In genomic region chr7:5060944-5061773, GRCm38 (mm10) we compare ENCODE assay signal across 8 mouse cellular contexts. TPM values are rescaled to one million over a fixed set of nuclear protein-coding genes. Genes with fewer than 3 reads are reported as not detected.
DNase-seq lines count a peak whose midpoint lies in the region; ATAC-seq lines count a peak whose summit lies in the region.

No protein-coding gene starts in this region.

- peak; percentile 98 to 99 for DNase-seq in adrenal gland, adult (ENCODE audit: inconsistent age in 2 of 2, low spot score in 1 of 2)
- peak; percentile 99 for DNase-seq in embryo, embryonic 10.5 days (ENCODE audit: low spot score)
- peak; percentile 98 for DNase-seq in gastrocnemius, postnatal 14 days
- DNase-seq in left cerebral cortex, postnatal 10 days (ENCODE audit: extremely low spot score in 1 of 2, low spot score in 2 of 2) = peak; percentile 99
- DNase-seq in right cerebral cortex, postnatal 25 days = peak; percentile 98
- peak; percentile 97 to 99 for DNase-seq in urinary bladder, postnatal 4 days (ENCODE audit: low spot score in 2 of 2)

- intact Hi-C loops in gastrocnemius, postnatal 14 days (cut with DNase I; ENCODE audit: low total_unique reads) = no loop called here
- intact Hi-C loops in left cerebral cortex, postnatal 10 days (cut with DNase I) = no loop called here

- ATAC-seq in inflammation-experienced regulatory T-cells, adult 6 months = peak; percentile 78
- peak; percentile 69 for ATAC-seq in megakaryocyte-erythroid progenitor cell, adult 5-6 weeks (replicated peaks; ENCODE audit: low FRiP score, low TSS enrichment, poor library complexity, severe bottlenecking)

RNA-seq across cellular contexts. Expression of gene U2af2, which starts 0.8 kb away (rescaled TPM):
- 10 to 100 TPM; 52.0 to 62.2 TPM for total RNA-seq in gastrocnemius, postnatal 14 days (2021)
- 10 to 100 TPM; 26.0 to 33.4 (median 32.0) TPM for polyA plus RNA-seq in inflammation-experienced regulatory T-cells, adult 6 months (2017; shearing (Covaris generic))
- total RNA-seq in left cerebral cortex, postnatal 10 days (2021) = 100 to 1,000 TPM; 170 to 172 TPM
- 259 and 276 TPM in 2 replicates for total RNA-seq in megakaryocyte-erythroid progenitor cell, adult 5-6 weeks (2014; fragmentation: Nextera tagmentation)
- 284 and 302 TPM in 2 replicates for total RNA-seq in megakaryocyte-erythroid progenitor cell, adult 5-6 weeks (2017)

RNA-seq across cellular contexts. Expression of gene Zfp580, which starts 9.8 kb away (rescaled TPM):
- total RNA-seq in gastrocnemius, postnatal 14 days (2021) = 1 to 10 TPM; 5.6 to 6.6 TPM
- 1 to 10 TPM in 1 of 3 experiments, under 1 TPM in 2; 0.77 to 1.3 (median 0.93) TPM for polyA plus RNA-seq in inflammation-experienced regulatory T-cells, adult 6 months (2017; shearing (Covaris generic))
- total RNA-seq in left cerebral cortex, postnatal 10 days (2021) = 10 to 100 TPM; 68.9 to 71.0 TPM
- 1.3 and 2.1 TPM in 2 replicates for total RNA-seq in megakaryocyte-erythroid progenitor cell, adult 5-6 weeks (2014; fragmentation: Nextera tagmentation)
- not detected in 2 replicates for total RNA-seq in megakaryocyte-erythroid progenitor cell, adult 5-6 weeks (2017)

RNA-seq across cellular contexts. Expression of gene Epn1, which starts 18.9 kb away (rescaled TPM):
- total RNA-seq in gastrocnemius, postnatal 14 days (2021) = 100 to 1,000 TPM; 100 to 107 TPM
- polyA plus RNA-seq in inflammation-experienced regulatory T-cells, adult 6 months (2017; shearing (Covaris generic)) = 1 to 10 TPM; 5.8 to 7.3 (median 6.8) TPM
- 100 to 1,000 TPM; 387 to 408 TPM for total RNA-seq in left cerebral cortex, postnatal 10 days (2021)
- total RNA-seq in megakaryocyte-erythroid progenitor cell, adult 5-6 weeks (2014; fragmentation: Nextera tagmentation) = 134 and 193 TPM in 2 replicates
- 51.1 and 62.6 TPM in 2 replicates for total RNA-seq in megakaryocyte-erythroid progenitor cell, adult 5-6 weeks (2017)

RNA-seq across cellular contexts. Expression of gene Zfp784, which starts 22.9 kb away (rescaled TPM):
- total RNA-seq in gastrocnemius, postnatal 14 days (2021) = 1 to 10 TPM; 4.3 to 5.0 TPM
- 1 to 10 TPM; 3.0 to 5.1 (median 3.7) TPM for polyA plus RNA-seq in inflammation-experienced regulatory T-cells, adult 6 months (2017; shearing (Covaris generic))
- 1 to 10 TPM; 4.1 to 4.8 TPM for total RNA-seq in left cerebral cortex, postnatal 10 days (2021)
- total RNA-seq in megakaryocyte-erythroid progenitor cell, adult 5-6 weeks (2014; fragmentation: Nextera tagmentation) = 1.0 and 1.9 TPM in 2 replicates
- 0.09 and 2.9 TPM in 2 replicates for total RNA-seq in megakaryocyte-erythroid progenitor cell, adult 5-6 weeks (2017)

RNA-seq across cellular contexts. Expression of gene 4632433K11Rik, which starts 27.2 kb away (rescaled TPM):
- total RNA-seq in gastrocnemius, postnatal 14 days (2021) = not detected
- not detected for polyA plus RNA-seq in inflammation-experienced regulatory T-cells, adult 6 months (2017; shearing (Covaris generic))
- not detected for total RNA-seq in left cerebral cortex, postnatal 10 days (2021)
- 1.3 and 2.0 TPM in 2 replicates for total RNA-seq in megakaryocyte-erythroid progenitor cell, adult 5-6 weeks (2014; fragmentation: Nextera tagmentation)
- 0.23 TPM in 1 of 2 replicates, not detected in the other for total RNA-seq in megakaryocyte-erythroid progenitor cell, adult 5-6 weeks (2017)

Comparison
In these comparisons a context has a peak if more than half of its experiments do, and no peak if none do; other contexts are left out.
1. Peak in every context shown above with its lines: DNase-seq and ATAC-seq.
2. RNA of gene Zfp580, which starts 9.8 kb away (total RNA-seq): 68.9 to 71.0 TPM in left cerebral cortex, postnatal 10 days; 5.6 to 6.6 TPM in gastrocnemius, postnatal 14 days and 1.3 to 2.1 TPM in megakaryocyte-erythroid progenitor cell, adult 5-6 weeks; every median in the first group is over 4 times any median in the second.